Mouse (Mus musculus) 3134 (cell line): ENCODE measurements around the gene Slc35d3.

Source experiments
- DNase-seq: peaks from one replicate; pipeline ENCODE4 v3.0.0-alpha.2; 2011; ENCODE audit warnings: low spot score; ENCODE audit not compliant: insufficient read length; ENCODE audit errors: extremely low read depth

The Slc35d3 gene

GRCm38 (mm10) chr10:19835887-19836710, 15.2 kb downstream of the Slc35d3 start:
- no peak for DNase-seq

- DNase-seq: no peak
Measured at GRCm38 (mm10) chr10:19834222-19834621, 17.0 kb downstream of the Slc35d3 start.

GRCm38 (mm10) chr10:19831072-19831849, 20.0 kb downstream of the Slc35d3 start:
- no peak for DNase-seq

- no peak for DNase-seq
Measured at GRCm38 (mm10) chr10:19820986-19821385, 30.3 kb downstream of the Slc35d3 start.

- DNase-seq: no peak
Measured at GRCm38 (mm10) chr10:19818723-19819355, 32.4 kb downstream of the Slc35d3 start.

GRCm38 (mm10) chr10:19815371-19815770, 35.9 kb downstream of the Slc35d3 start:
- no peak for DNase-seq

- DNase-seq: no peak
Measured at GRCm38 (mm10) chr10:19811436-19812172, 39.7 kb downstream of the Slc35d3 start.

- DNase-seq: no peak
Measured at GRCm38 (mm10) chr10:19804763-19805162, 46.5 kb downstream of the Slc35d3 start.

- DNase-seq: no peak
Measured at GRCm38 (mm10) chr10:19802958-19803357, 48.3 kb downstream of the Slc35d3 start.
